Mouse (Mus musculus) liver, postnatal 0 days (tissue): ENCODE measurements around the gene Zpr1.

Experiments used
- CTCF ChIP-seq: sonication (generic); IDR thresholded peaks from 2 replicates; pipeline ENCODE4 v1.5.1; 2016; ENCODE audit warnings: antibody characterized with exemption, low read depth
- EP300 ChIP-seq: IDR thresholded peaks from 2 replicates; pipeline ENCODE4 v1.6.1; 2016; ENCODE audit warnings: antibody characterized with exemption, low read depth, mild to moderate bottlenecking

- TF ChIP-seq CTCF (peak; percentile 90), EP300 (no peak)
Measured at GRCm38 (mm10) chr9:46246752-46247324, 26.0 kb upstream of the Zpr1 start.
